Mouse (Mus musculus): ENCODE data around the gene Prph2.

The Prph2 gene

DNA sequence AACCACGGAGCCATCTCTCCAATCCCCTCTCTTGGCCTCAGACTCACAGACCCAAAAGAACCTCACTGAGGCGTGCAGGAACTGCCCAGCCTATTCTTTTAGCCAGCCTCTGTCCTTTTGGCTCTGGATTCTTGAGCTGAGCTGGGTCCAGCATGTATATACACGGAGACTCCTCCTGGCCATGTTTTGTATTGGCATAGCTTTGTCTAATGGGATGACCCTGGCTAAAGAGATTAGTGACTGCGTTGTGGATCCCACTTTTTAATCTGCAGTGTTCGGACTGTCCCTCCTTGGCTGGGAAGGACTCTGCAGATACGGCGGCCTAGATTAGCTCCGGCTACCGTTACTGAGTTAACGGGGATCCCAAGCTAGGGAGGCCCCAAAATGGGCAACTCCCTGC is at the start of gene Prph2:
Gene Prph2, plus strand, starts transcription at position 274 of the 400 bp plus-strand sequence.
- in situ Hi-C loops (cut with MboI, MseI): no loop called here

DNA sequence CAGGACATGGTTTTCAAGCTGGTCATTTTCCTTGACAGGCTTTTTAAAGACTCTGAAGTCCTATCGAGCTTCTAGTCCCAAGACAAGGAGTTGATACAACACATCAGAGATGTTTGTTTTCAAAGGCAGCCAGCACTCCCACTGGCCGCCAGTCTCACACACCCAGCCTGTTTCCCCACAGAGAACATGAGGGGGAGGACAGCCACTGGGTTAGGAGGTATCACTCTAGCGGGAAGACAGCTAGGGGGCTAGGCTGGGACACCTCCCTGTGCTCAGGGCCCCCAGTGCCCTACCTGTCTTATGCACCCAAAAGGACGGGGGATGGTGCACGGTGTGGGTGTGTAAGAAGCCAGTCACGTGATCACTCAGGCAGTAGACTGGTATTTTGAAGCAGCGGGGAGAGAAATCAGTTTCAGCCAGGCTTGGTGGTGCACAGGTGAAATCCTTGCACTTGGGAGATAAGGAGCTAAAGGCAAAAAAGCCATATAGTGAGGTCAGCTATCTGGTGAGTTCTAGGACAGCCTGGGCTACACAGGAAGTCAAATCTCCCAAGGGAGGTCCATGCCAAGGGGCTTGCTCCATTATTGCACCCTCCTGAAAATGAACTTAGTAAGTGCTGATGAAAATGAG is 45.6 kb upstream of the Prph2 start:
- in situ Hi-C loops (cut with MboI, MseI): no loop called here

DNA sequence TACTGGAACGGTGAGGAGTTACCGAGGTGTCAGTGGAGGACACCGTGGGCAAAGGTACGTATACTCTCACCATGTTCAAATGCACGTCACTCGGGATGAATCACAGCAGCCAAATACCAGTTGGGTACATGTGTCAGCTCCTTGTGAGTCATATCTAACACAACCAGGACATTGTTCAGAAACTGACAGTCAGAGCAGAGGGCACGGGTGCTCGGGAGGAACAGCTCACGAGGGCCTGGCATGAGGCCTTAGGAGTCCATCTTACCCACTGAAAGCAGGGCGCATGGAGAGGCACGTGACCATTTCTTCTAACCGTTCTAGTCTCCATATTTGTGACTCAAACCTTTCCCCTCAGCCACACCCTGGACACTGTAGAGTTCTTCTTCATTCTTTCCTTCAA is 43.4 kb upstream of the Prph2 start:
- in situ Hi-C loops (cut with MboI, MseI): no loop called here

DNA sequence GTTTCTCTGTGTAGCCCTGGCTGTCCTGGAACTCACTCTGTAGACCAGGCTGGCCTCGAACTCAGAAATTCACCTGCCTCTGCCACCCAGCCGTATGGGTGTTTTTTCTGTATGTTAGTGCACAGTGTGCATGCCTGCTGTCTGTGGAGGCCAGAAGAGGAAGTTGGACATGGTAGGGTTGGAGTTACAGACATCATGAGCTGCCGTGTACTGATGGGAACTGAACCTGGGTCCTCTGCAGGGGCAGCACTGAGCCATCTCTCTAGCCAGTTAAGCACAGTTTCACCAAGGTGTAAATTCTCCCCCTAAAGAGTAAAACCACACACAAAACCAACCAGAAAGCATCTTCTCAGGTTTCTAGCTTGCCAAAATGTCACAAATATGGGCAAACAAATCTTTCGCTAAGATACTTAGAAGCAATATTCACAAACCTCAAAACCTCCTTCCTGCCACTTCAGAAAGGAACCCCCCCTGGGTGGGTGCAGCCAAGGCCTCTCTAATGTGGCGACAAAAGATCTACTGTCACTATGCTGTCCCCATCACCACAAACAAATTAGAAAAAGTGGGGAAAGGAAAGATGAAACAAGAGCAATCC is 40.0 kb upstream of the Prph2 start:
- in situ Hi-C loops (cut with MboI, MseI): no loop called here

GRCm38 (mm10) chr17:46870913-46871312 is 39.3 kb upstream of the Prph2 start:
- in situ Hi-C loops (cut with MboI, MseI): no loop called here

- in situ Hi-C loops (cut with MboI, MseI): no loop called here
Observed at GRCm38 (mm10) chr17:46872806-46873205, 37.5 kb upstream of the Prph2 start.

DNA sequence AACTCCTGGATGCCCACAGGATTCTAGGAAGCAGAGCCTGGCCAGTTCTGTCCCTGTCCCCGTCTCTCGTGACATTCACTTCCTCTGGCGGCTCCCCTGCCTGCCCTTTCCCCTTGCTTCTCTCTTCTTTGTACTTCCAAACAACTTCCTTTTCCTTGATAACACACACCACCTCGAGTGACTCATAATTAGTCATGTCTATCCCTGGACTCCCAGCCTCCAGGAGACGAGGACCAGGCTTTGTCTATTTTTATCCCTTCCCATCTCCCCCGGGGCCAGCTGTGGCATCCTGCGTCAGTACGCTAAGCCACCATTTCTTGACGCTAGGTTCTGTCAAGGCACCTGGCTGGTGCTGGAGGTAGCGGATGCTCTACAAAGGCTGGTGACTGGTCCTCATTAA is 36.1 kb upstream of the Prph2 start:
- in situ Hi-C loops (cut with MboI, MseI): no loop called here

DNA sequence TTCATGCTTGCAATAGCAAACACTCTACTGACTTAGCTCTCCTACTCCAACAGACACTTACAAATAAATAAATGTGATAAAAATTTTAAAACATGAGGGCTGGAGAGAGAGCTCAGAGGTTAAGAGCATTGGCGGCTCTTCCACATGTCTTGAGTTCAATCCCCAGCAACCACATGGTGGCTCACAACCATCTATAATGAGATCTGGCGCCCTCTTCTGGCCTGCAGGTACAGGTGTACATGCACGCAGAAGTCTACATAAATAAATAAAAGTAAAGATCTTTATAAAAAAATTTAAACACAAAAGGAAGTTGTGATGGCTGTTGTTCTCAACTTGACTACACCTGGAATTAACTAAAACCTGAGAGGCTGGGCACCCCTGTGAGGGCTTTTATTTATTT is 34.6 kb upstream of the Prph2 start:
- in situ Hi-C loops (cut with MboI, MseI): no loop called here

DNA sequence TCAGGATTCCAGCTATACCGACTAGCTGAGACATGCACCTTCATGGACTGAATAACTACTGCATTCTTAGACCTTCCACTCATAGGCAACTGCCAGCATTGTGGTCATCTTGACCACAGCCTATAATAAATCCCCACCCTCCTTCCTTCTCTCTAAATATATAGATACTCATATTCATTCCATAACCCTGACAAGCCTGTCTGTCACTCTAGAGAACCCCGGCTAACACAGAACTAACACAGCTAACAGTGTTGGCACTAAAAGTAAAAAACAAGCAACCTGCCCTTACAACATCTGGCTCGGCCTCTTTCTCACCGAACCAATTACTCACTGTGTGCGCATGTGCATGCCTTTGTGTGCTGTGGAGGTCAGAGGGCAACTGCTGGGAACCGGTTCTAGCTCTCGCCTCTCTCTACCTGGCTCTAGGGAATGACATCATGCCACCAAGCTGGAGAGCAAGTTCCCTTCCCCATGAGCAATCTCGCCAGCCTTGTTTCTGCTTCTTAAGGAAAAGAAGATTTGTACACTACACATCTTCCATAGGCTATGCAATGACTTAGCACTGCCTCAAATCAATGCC is 33.8 kb upstream of the Prph2 start:
- in situ Hi-C loops (cut with MboI, MseI): no loop called here

DNA sequence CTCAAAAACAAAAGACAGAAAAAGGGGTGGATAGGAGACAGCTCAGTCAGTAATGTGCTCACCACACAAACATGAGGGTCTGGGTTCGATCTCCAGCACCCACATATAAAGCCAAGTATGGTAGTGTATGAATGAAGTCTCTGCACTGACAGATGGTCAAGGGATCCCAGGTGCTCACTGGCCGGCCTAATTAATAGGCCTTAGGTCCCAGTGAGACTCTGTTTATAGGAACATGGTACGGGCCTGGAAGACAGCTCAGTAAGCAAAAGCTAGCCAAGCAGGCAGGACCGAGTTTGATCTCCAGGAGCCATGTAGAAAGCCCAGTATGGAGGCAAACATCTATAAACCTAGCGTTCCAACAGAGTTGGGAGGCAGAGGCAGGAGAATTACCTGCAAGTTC is 33.2 kb upstream of the Prph2 start:
- in situ Hi-C loops (cut with MboI, MseI): no loop called here

- in situ Hi-C loops (cut with MboI, MseI): loop anchor here (5.0 kb wide), 1 partner anchor 98 kb away; the partner anchor contains the start of gene Rpl7l1
Observed at GRCm38 (mm10) chr17:46879841-46880311, 30.4 kb upstream of the Prph2 start.

DNA sequence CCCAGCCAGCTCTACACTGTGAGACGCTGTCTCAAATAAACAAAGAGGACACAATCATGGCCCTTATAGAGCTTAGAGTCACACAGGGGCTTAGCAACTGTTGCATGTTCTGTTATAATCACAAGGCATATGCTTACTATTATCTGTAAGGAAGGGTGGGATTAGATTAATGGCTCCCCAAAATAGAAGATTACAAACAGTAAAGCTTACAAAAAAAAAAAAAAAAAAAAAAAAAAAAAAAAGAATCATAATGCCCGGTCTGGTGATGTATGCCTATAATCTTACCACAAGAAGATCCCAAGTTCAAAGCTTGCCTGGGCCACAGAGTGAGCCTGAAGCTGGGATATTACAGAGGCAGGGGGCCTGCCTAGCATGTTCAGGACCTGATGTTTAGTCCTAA is 29.9 kb upstream of the Prph2 start:
- in situ Hi-C loops (cut with MboI, MseI): loop anchor here (5.0 kb wide), 1 partner anchor 98 kb away; the partner anchor contains the start of gene Rpl7l1

DNA sequence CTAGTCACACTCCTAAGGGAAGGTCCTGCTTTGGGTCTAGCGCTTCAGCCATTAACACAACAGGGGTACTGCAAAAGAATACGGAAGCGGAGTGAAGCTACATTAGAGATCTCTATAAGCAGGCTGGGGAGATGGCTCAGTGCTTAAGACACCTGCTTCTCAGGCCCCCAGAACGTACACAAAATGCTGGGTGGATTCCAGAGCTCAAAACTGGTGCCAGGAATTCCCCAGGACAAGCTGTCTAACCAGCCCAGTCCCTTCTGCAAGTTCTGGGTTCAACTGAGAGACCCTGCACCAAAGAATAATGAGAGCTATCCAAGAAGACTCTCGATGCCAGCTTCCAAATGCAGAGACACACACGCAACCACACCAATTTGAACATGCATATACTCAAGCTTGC is 28.5 kb upstream of the Prph2 start:
- in situ Hi-C loops (cut with MboI, MseI): loop anchor here (5.0 kb wide), 1 partner anchor 99 kb away; the partner anchor contains the start of gene Rpl7l1

GRCm38 (mm10) chr17:46883107-46883506 is 27.2 kb upstream of the Prph2 start:
- in situ Hi-C loops (cut with MboI, MseI): loop anchor here (5.0 kb wide), 1 partner anchor 101 kb away; the partner anchor contains the start of gene Rpl7l1

GRCm38 (mm10) chr17:46884766-46885165 is 25.5 kb upstream of the Prph2 start:
- in situ Hi-C loops (cut with MboI, MseI): loop anchor here (5.0 kb wide), 1 partner anchor 102 kb away; the partner anchor contains the start of gene Rpl7l1

- in situ Hi-C loops (cut with MboI, MseI): no loop called here
Observed at GRCm38 (mm10) chr17:46885218-46885909, 24.9 kb upstream of the Prph2 start.

DNA sequence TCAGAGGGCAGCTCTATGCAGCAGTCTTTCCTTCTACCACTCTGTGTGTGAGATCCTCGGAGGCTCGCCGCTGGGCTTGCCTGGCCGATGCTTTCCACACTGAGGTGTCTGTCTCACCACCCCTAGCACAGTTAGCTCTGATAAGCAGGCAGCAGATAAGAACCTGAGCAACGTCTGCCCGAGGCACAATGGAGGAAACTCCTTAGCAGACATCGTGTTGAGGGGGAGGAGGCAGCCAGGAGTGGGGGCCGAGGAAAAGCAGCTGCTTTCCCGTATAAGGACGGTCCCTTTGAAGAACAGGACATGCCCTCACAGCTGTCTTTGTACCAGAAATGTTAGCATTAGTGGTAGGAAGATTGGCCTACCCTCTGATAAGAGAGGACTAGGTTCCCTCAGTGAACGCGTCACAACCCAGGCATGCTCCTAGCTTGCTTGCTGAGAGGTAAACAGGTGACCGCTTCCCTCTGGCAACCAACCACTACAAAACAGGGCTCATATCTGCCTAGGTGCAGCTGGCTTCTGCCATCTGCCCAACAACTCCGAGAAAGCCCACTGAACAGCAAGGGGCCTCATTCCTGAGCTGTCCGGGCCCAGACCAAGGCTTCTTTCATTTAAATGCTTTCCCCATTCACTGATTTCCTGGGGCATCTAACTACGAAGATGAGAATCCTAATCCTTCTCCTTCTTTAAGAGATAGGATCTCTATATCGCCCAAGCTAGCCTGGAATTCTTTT is 24.2 kb upstream of the Prph2 start:
- in situ Hi-C loops (cut with MboI, MseI): no loop called here

GRCm38 (mm10) chr17:46888511-46889212 is 21.6 kb upstream of the Prph2 start:
- in situ Hi-C loops (cut with MboI, MseI): no loop called here

DNA sequence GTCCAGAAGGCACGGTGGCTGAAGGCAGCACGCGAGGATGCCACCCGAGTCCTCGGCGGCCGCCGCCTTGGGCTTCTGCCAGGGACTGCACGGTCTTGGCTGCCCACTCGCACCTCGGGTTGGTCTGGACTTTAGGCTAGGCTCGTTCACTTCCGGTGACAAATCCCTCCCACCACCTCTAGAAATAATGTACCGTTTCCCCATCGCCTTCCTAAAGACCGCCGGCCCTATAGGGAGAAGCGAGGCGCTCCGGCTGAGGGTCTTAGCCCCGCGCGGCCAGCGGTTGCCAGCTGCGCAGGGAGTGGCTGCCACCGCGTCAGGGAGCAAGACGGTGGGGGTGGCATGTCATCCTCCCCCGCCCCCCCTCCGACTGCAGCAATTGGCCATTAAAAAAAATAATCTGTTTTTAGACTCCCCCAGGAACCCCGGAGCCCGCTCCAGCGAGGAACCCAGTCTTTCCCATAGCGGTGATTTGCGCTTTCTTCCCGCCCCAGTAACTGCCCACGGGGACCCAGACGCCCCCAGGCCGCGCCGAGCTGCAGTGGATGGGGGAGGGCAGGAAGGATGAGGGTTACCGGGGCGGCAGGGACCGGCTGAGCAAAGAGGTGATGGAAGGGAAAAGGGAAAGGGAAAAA is 20.7 kb upstream of the Prph2 start:
- in situ Hi-C loops (cut with MboI, MseI): no loop called here

- in situ Hi-C loops (cut with MboI, MseI): no loop called here
Observed at GRCm38 (mm10) chr17:46890116-46890815, 20.0 kb upstream of the Prph2 start, which contains the start of gene Tbcc. Tbcc (plus strand) TSS chr17:46890684.
